Mouse (Mus musculus) retina, embryonic 14.5 days (tissue): ENCODE results near the gene Igfn1.
A peak's percentile ranks its signal among the peaks of the same experiment; 100 is the strongest.

Experiments
- DNase-seq: peaks from one replicate; pipeline ENCODE4 v3.0.0-alpha.2; 2015; ENCODE audit warnings: low spot score

The Igfn1 gene

DNA sequence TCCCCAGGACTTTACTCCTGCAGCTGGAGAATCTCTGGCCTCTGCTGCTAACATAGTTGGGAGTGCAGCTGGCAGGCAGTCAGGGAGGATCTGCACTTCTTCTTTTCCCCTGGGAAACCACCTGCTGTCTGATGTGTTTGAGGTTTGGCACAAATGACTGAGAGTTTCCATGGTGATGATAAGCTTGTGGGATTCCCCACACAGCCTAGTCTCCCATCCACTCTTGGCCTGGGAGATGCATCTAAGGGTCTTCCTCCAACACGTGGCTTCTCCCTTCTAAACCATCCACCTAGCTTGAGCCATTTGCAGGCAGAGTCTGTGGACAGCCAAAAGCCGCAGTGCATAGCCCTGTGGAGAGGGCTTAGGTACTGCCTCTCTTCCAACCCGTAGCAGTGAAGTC is 76.3 kb downstream of the Igfn1 start:
- no peak for DNase-seq

DNA sequence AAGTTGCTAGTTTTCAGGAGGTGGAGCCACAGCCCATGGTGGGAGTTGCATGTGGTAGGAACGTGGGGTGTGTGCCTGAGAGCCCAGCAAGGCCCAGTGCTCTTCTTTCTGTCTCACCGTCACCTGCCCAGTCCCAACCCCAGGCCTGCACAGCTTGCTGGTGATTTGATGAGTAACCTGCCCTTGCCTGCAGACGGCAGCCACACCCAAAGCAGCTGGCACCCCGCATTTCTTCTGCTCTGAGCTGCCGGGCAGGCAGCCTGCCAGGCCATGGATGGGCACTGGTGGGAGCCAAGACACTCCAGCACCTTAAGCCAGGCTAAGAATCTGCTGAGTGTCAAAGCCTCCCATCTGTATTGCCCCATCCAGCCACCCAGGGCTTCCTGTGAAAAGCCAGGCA is 80.3 kb downstream of the Igfn1 start:
- DNase-seq, result no peak

DNA sequence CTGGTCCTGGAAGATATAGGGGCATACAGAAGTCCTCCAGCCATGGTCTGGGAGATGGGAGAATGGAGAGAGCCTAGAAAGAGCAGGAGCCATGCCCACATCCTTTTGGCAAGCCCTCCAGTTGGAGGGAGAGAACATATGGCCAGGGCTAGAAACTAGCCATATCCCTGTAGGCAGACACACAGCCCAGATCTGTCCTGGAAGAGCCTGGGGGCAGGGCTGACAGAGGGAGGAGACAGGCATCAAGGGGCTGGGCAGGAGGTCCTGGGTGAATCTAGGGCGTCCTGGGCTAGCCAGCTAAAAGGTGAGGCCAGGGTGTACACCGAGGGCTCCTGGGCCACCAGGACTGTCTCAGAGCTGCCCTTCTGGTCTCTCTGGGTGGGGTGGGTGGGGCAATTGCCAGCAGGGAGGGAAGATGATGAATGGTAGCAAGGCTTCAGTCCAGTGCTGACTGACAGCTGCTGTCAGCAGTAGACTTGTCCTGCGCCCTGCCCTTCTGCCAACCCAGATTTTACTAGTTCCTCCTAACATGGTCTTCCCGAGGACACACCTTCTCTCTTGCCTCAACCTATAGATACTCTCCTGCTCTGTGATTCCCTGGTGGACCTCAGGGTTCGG is 81.7 kb downstream of the Igfn1 start:
- DNase-seq, result no peak

DNA sequence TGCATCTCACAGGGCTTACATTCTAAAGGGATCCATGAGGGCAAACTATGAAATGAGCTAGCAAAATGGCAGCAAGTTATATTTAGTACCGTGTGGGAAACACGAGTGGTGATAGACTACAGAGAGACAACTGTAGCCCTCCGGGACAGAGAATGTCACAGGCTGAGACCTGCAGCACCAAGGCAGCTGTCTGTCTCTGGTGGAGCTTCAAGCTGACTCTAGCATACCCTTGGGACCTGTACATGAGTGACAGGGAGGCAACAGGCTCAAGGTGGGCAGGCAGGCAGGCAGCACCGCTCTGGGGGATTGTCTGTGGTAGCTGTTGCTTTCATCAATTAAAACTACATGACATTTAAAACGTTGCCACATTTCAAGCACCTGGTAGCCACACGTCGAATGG is 82.9 kb downstream of the Igfn1 start:
- DNase-seq, result no peak

DNA sequence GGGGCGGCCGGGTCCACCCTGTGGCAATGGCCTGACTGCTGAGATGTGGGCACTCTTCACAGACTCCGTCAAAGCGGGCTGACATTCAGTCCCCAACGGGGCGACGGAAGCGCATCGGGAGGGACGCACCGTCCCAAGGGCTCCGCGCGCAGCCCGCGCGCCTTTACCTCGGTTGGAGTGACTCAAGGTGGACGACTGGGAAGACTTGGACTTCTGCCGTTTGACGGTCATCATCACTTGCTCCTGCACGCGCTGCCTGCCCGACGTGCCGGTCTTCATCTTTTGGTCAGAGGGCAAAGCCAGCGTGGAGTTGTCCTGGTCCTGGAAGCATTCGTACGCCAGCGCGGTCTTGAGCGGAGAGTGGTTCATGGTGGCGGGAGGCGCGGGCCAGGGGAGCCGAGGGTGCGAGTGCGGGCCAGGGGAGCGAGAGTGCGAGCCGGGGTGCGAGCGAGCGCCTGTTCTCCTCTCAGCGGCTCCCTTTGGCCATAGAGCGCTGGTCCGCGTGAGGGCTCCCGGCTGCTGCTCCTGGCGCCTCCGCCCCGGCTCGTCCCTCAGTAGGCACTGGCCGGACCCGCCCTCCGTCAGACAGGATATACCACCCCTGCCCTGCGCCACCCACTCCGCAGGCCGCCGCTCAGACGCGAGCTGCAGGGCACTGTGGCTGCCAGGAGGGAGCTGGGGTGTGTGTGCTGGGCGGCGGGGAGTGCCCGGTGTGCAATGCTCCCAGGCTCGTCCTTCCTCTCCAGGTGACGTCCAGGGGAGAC is 87.3 kb downstream of the Igfn1 start, which contains the start of gene Pkp1:
TSS of gene Pkp1 (minus strand) at position 564 of the 764 bp plus-strand sequence.
- DNase-seq, result no peak

DNA sequence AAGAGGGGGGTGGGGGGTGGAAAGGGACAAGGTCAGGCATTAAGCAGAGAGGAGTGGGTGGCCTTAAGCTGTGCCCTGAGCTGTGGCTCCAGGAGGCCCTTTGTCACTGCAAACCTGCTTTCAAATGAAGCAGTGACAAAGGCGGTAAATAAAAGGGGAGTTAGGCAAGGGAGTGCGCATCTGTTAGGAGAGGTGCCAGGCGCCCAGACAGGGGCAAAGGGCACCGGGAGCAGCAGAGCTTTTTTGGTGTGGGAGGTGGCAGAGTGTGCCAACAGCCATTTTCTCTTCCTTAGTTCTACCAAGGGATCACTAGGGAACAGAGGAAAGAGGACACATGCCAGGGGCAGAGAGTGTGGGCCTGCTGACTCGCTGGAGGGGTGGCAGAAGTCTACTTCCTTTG is 88.9 kb downstream of the Igfn1 start:
- no peak for DNase-seq

DNA sequence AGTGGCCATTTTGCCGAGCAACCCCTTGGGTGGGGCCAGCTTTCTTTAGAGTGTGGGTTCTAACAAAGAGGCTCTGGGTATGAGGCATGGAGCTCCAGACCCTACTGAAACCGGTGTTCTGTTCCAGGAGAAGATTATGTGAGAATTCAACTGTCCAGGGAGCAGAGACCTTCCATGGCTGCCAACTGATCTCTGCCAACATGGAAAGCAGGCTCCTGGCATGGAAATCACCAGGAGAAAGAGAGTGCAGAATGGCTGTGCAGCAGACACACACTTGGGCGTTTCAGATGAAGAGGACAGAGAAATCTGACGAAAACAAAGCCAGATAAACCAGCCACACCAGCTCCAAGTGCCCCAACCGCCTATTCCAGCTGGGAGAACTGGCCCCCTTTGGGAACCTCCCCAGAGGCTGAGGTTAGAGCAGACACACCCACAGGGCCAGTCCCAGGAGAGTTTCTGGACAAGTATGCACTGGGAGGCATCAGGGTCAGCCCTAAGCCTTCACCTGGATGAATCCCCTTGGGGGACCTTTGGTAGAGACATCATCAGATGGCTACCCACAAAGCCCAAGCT is 89.6 kb downstream of the Igfn1 start:
- no peak for DNase-seq

DNA sequence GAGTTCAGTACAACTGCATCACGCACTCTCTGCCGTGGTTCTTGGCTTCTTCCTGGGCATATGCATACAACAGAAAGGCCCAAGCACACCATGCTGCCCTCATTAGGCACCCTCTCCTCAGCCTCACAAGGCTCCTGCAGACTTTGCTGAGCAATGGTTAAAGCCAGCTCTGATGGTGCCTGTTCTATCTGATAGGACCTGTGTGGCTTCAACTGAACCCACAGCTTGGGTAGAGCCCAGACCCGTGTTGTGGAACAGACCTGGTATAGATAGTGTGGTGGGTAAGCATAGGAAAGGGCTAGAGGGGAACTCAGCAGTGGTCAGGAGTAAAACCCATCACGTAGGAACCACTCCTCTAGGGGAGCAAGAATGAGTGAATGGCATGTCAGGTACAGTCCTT is 92.5 kb downstream of the Igfn1 start:
- no peak for DNase-seq

DNA sequence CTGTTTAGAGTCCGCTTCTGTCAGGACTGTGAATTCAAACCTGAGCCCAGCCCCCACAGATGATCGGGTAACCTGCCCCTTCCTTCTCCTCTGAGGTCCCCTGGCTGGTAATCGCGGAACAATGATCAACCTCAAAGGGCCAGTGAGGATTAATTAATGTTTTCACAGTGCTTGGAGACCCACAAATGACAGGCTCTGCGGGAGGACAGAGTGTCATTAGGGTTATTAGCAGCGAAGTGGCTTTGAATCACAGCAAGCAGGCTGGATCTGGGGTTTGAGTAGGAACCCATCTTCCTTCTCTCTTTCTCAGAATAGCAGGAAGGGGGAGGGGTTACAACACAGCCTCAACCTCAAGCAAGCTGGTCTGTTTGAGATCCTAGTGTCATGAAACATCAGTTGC is 96.8 kb downstream of the Igfn1 start:
- DNase-seq, result peak; percentile 51

DNA sequence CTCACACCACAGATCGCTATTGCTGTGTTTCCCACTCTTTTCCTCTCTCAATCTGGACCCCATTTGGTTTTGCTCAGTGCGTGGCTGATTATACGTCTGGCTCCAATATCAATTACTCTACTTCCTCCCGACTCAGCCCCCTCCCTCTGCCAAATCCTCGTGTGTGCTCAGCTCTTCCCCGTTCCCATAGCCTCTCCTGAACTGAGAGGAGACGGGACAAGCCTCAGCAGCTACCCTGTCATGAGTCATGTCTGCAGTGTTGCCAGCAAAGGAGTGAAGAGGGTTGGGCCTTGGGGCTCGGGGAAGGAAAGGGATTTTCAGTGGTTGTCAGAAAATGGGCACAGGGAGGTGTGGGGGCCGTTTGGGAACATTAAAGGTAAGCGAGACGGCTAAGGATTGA is 99.4 kb downstream of the Igfn1 start:
- no peak for DNase-seq
